Mouse (Mus musculus) thymus, adult 2 months (tissue): ENCODE measurements around the gene Gmppb.

Source experiments
- CTCF ChIP-seq: fragments of 200-500 bp; IDR thresholded peaks from 2 replicates; pipeline ENCODE4 v1.5.1; 2012; ENCODE audit warnings: mild to moderate bottlenecking, control low read depth, low read length, moderate library complexity, borderline replicate concordance; ENCODE audit not compliant: control insufficient read depth, poor library complexity, insufficient read depth; ENCODE audit errors: extremely low read depth
- POLR2A ChIP-seq: fragments of 200-500 bp; IDR thresholded peaks from 2 replicates; pipeline ENCODE4 v1.6.1; 2012; ENCODE audit warnings: mild to moderate bottlenecking, low read length, control low read depth, moderate library complexity; ENCODE audit not compliant: control insufficient read depth, poor library complexity, insufficient read depth; ENCODE audit errors: extremely low read depth

GRCm38 (mm10) chr9:108094184-108094941 is 45.3 kb downstream of the Gmppb start, which contains the start of gene Apeh:
- peak; percentile 69; the same call in 1 of the 2 replicates for TF ChIP-seq CTCF
- peak; percentile 77; the same call in 1 of the 2 replicates for TF ChIP-seq POLR2A
